Mouse (Mus musculus) stomach, embryonic 16.5 days (tissue): ENCODE results near the gene Gal3st3. TPM values are rescaled to one million over a fixed set of nuclear protein-coding genes. Genes with fewer than 3 reads are reported as not detected.
"Not testable (repeated sequence)": the region's sequence is repeated elsewhere in the genome, so short reads cannot be mapped to it uniquely, and the experiment has no call there.

Experiments
- ATAC-seq: fragments of 200-750 bp; cut with Nextera tagmentation; 2 replicates; pipeline ENCODE4 v1.8.0; 2017; ENCODE audit warnings: moderate number of reproducible peaks, moderate TSS enrichment; ENCODE audit not compliant: insufficient read depth, low FRiP score
- H3K27ac ChIP-seq: fragments of 300-500 bp; sonication (generic); 2 replicates; pipeline ENCODE4 v1.5.1; 2014; ENCODE audit warnings: low read length
- H3K27me3 ChIP-seq: fragments of 300-500 bp; sonication (generic); 2 replicates; pipeline ENCODE4 v1.6.1; 2014; ENCODE audit warnings: low read length, control low read depth, mixed read lengths; ENCODE audit not compliant: control insufficient read depth, insufficient read depth
- H3K36me3 ChIP-seq: fragments of 300-500 bp; sonication (generic); 2 replicates; pipeline ENCODE4 v1.6.1; 2014; ENCODE audit warnings: low read length; ENCODE audit not compliant: control insufficient read depth, insufficient read depth
- H3K4me1 ChIP-seq: fragments of 300-500 bp; sonication (generic); 2 replicates; pipeline ENCODE4 v1.6.1; 2014; ENCODE audit warnings: low read length, control low read depth, mixed read lengths; ENCODE audit not compliant: control insufficient read depth, insufficient read depth
- H3K4me2 ChIP-seq: fragments of 300-500 bp; sonication (generic); 2 replicates; pipeline ENCODE4 v1.6.1; 2014; ENCODE audit warnings: low read depth, low read length, mixed read lengths
- H3K4me3 ChIP-seq: fragments of 300-500 bp; sonication (generic); replicated peaks from 2 replicates; pipeline ENCODE4 v1.5.1; 2014; ENCODE audit warnings: mild to moderate bottlenecking, low read length
- H3K9ac ChIP-seq: fragments of 300-500 bp; sonication (generic); 2 replicates; pipeline ENCODE4 v1.6.1; 2014; ENCODE audit warnings: low read length
- H3K9me3 ChIP-seq: fragments of 300-500 bp; sonication (generic); replicated peaks from 2 replicates; pipeline ENCODE4 v1.6.1; 2016; ENCODE audit warnings: low read length, control low read depth; ENCODE audit not compliant: control insufficient read depth
- WGBS: fragments of 180-500 bp; shearing (Covaris S2); extraction: QIAGEN DNeasy Blood & Tissue Kit; methylation state at CpG from one replicate; pipeline ENCODE4 v1.1.7; 2014; 5-methylcytosine and 5-hydroxymethylcytosine counted together
- polyA plus RNA-seq: library from polyadenylated mRNA; unstranded; fragments of >200 nt; fragmentation: Nextera tagmentation; extraction: Ambion mirVana; gene quantifications from 2 replicates; pipeline ENCODE4 v1.2.1, GENCODE M21; 2015

Gal3st3 gene
- polyA plus RNA-seq, 1 experiment from 2014 or later: 2.1 TPM

GRCm38 (mm10) chr19:5327970-5328369 lies 29.8 kb downstream of the Gal3st3 start:
- Histone ChIP-seq H3K9ac (no peak overlapping the region), H3K4me1 (no peaks in the 10 kb centered on the region), H3K4me2 (peak overlapping the region; percentile 10; the same call in 1 of the 2 replicates), H3K27ac (no peak overlapping the region), H3K9me3 (no peaks in the 10 kb centered on the region), H3K27me3 (no peaks in the 10 kb centered on the region), H3K4me3 (no peak overlapping the region), H3K36me3 (no peaks in the 10 kb centered on the region)
- 64% methylated on average over 19 of the region's 19 CpGs for WGBS
- peak; percentile 33; the same call in 1 of the 2 replicates for ATAC-seq

GRCm38 (mm10) chr19:5334741-5335140 lies 36.6 kb downstream of the Gal3st3 start:
- Histone ChIP-seq H3K4me3 (no peak overlapping the region), H3K27ac (no peak overlapping the region), H3K9ac (no peak overlapping the region), H3K9me3 (no peaks in the 10 kb centered on the region), H3K4me2 (no peak overlapping the region), H3K4me1 (no peaks in the 10 kb centered on the region), H3K36me3 (no peaks in the 10 kb centered on the region), H3K27me3 (no peaks in the 10 kb centered on the region)
- 66% methylated on average over 5 of the region's 5 CpGs for WGBS
- no peak; the same call in 1 of the 2 replicates for ATAC-seq

GRCm38 (mm10) chr19:5335441-5335840 lies 37.3 kb downstream of the Gal3st3 start, which contains the start of gene Catsper1:
Gene Catsper1 (plus strand): TSS chr19:5335741.
- Histone ChIP-seq H3K9ac (no peak within 1 kb of the TSS), H3K27ac (no peak within 1 kb of the TSS), H3K4me1 (no peaks in the 10 kb centered on the region), H3K4me3 (no peak within 1 kb of the TSS), H3K9me3 (no peaks in the 10 kb centered on the region), H3K27me3 (no peaks in the 10 kb centered on the region), H3K36me3 (no peaks in the 10 kb centered on the region), H3K4me2 (no peak within 1 kb of the TSS)
- 85% methylated on average over 6 of the region's 6 CpGs for WGBS
- ATAC-seq: no peak

- whole genome bisulfite sequencing: 17% methylated on average over 5 of the region's 5 CpGs
- Histone ChIP-seq H3K4me2 (no peak overlapping the region), H3K4me3 (no peak overlapping the region), H3K27ac (no peak overlapping the region), H3K9me3 (no peaks in the 10 kb centered on the region), H3K36me3 (no peaks in the 10 kb centered on the region), H3K9ac (no peak overlapping the region), H3K27me3 (no peaks in the 10 kb centered on the region), H3K4me1 (no peaks in the 10 kb centered on the region)
- no peak for ATAC-seq
These were observed 39.8 kb downstream of the Gal3st3 start for GRCm38 (mm10) chr19:5337975-5338374.

GRCm38 (mm10) chr19:5341360-5341759 lies 43.2 kb downstream of the Gal3st3 start:
- no peaks in the 10 kb centered on the region for H3K4me1 ChIP-seq
- no peak overlapping the region for H3K9ac ChIP-seq
- no peaks in the 10 kb centered on the region for H3K27me3 ChIP-seq
- no peaks in the 10 kb centered on the region for H3K36me3 ChIP-seq
- no peak overlapping the region for H3K4me3 ChIP-seq
- no peak overlapping the region for H3K4me2 ChIP-seq
- WGBS: 92% methylated on average over 7 of the region's 7 CpGs
- ATAC-seq: no peak
- no peak overlapping the region for H3K27ac ChIP-seq
- H3K9me3 ChIP-seq: no peaks in the 10 kb centered on the region

GRCm38 (mm10) chr19:5345297-5346131 lies 47.4 kb downstream of the Gal3st3 start:
- H3K4me1 ChIP-seq: no peaks in the 10 kb centered on the region
- H3K36me3 ChIP-seq: no peaks in the 10 kb centered on the region
- H3K27me3 ChIP-seq: no peaks in the 10 kb centered on the region
- no peaks in the 10 kb centered on the region for H3K9me3 ChIP-seq
- H3K4me3 ChIP-seq: no peak overlapping the region
- ATAC-seq: no peak
- H3K4me2 ChIP-seq: no peak overlapping the region
- no peak overlapping the region for H3K27ac ChIP-seq
- 71% methylated on average over 6 of the region's 6 CpGs for WGBS
- no peak overlapping the region for H3K9ac ChIP-seq

- H3K4me3 ChIP-seq: no peak overlapping the region
- 72% methylated on average over 6 of the region's 6 CpGs for WGBS
- no peaks in the 10 kb centered on the region for H3K9me3 ChIP-seq
- H3K27me3 ChIP-seq: no peaks in the 10 kb centered on the region
- H3K27ac ChIP-seq: no peak overlapping the region
- H3K4me1 ChIP-seq: no peaks in the 10 kb centered on the region
- ATAC-seq: no peak
- no peak overlapping the region for H3K4me2 ChIP-seq
- H3K9ac ChIP-seq: no peak overlapping the region
- H3K36me3 ChIP-seq: no peaks in the 10 kb centered on the region
These were observed 49.9 kb downstream of the Gal3st3 start for GRCm38 (mm10) chr19:5348064-5348463.

GRCm38 (mm10) chr19:5348526-5349501 lies 50.7 kb downstream of the Gal3st3 start:
- Histone ChIP-seq H3K36me3 (no peaks in the 10 kb centered on the region), H3K9me3 (no peaks in the 10 kb centered on the region), H3K27me3 (no peaks in the 10 kb centered on the region), H3K27ac (no peak overlapping the region), H3K4me3 (peak overlapping the region; percentile 35), H3K4me1 (no peaks in the 10 kb centered on the region), H3K4me2 (peak overlapping the region; percentile 57), H3K9ac (peak overlapping the region; percentile 72)
- 5% methylated on average over 34 of the region's 34 CpGs for WGBS
- peak; percentile 45; the same call in 1 of the 2 replicates for ATAC-seq

GRCm38 (mm10) chr19:5349502-5349873 lies 51.4 kb downstream of the Gal3st3 start, which contains the start of gene Cst6:
Gene Cst6 (minus strand): TSS chr19:5349574.
- not testable (repeated sequence) for H3K36me3 ChIP-seq, ATAC-seq, H3K9me3 ChIP-seq, H3K27me3 ChIP-seq, H3K27ac ChIP-seq, H3K4me1 ChIP-seq
- peak within 1 kb of the TSS; percentile 35 for H3K4me3 ChIP-seq
- peak within 1 kb of the TSS; percentile 57 for H3K4me2 ChIP-seq
- 61% methylated on average over 6 of the region's 6 CpGs for WGBS
- peak within 1 kb of the TSS; percentile 72 for H3K9ac ChIP-seq
